Mouse (Mus musculus) embryo, embryonic 11.5 days (tissue): ENCODE results near the gene Fgfbp3.
A peak's percentile ranks its signal among the peaks of the same experiment; 100 is the strongest.
"Not testable (repeated sequence)": the region's sequence is repeated elsewhere in the genome, so short reads cannot be mapped to it uniquely, and the experiment has no call there.

ENCODE experiments used
- DNase-seq: peaks from one replicate; pipeline ENCODE4 v3.0.0-alpha.2; 2012; ENCODE audit warnings: low read depth, low spot score

The Fgfbp3 gene

GRCm38 (mm10) chr19:36919466-36919865 lies at the start of gene Fgfbp3:
Gene Fgfbp3 (minus strand): TSS chr19:36919615.
- no peak for DNase-seq

- not testable (repeated sequence) for DNase-seq
Measured at GRCm38 (mm10) chr19:36962544-36963260, 43.3 kb upstream of the Fgfbp3 start.

- DNase-seq = no peak
Measured at GRCm38 (mm10) chr19:36961320-36961719, 41.9 kb upstream of the Fgfbp3 start.

- no peak for DNase-seq
Measured at GRCm38 (mm10) chr19:36958331-36958730, 38.9 kb upstream of the Fgfbp3 start.

GRCm38 (mm10) chr19:36953637-36954206 lies 34.3 kb upstream of the Fgfbp3 start:
- DNase-seq = no peak

- DNase-seq = no peak
Measured at GRCm38 (mm10) chr19:36940064-36940463, 20.6 kb upstream of the Fgfbp3 start.

- DNase-seq = no peak
Measured at GRCm38 (mm10) chr19:36938008-36938407, 18.6 kb upstream of the Fgfbp3 start.

GRCm38 (mm10) chr19:36936285-36936684 lies 16.9 kb upstream of the Fgfbp3 start:
- DNase-seq = no peak

- no peak for DNase-seq
Measured at GRCm38 (mm10) chr19:36932613-36933012, 13.2 kb upstream of the Fgfbp3 start.

- no peak for DNase-seq
Measured at GRCm38 (mm10) chr19:36932097-36932496, 12.7 kb upstream of the Fgfbp3 start.

GRCm38 (mm10) chr19:36929816-36930215 lies 10.4 kb upstream of the Fgfbp3 start:
- DNase-seq = no peak

- no peak for DNase-seq
Measured at GRCm38 (mm10) chr19:36927800-36928361, 8.5 kb upstream of the Fgfbp3 start.

- no peak for DNase-seq
Measured at GRCm38 (mm10) chr19:36926553-36927236, 7.3 kb upstream of the Fgfbp3 start.

- peak; percentile 88 for DNase-seq
Measured at GRCm38 (mm10) chr19:36925671-36926552, 6.5 kb upstream of the Fgfbp3 start, which contains the start of gene Btaf1. Gene Btaf1 (plus strand): TSS chr19:36926079.

- no peak for DNase-seq
Measured at GRCm38 (mm10) chr19:36922936-36923335, 3.5 kb upstream of the Fgfbp3 start.

- no peak for DNase-seq
Measured at GRCm38 (mm10) chr19:36922015-36922414, 2.6 kb upstream of the Fgfbp3 start.

GRCm38 (mm10) chr19:36918441-36919301 lies 744 bp downstream of the Fgfbp3 start:
- DNase-seq = no peak

GRCm38 (mm10) chr19:36916876-36917389 lies 2.5 kb downstream of the Fgfbp3 start:
- no peak for DNase-seq

GRCm38 (mm10) chr19:36916206-36916605 lies 3.2 kb downstream of the Fgfbp3 start:
- no peak for DNase-seq

GRCm38 (mm10) chr19:36913064-36913463 lies 6.4 kb downstream of the Fgfbp3 start:
- no peak for DNase-seq
